Mouse (Mus musculus) layer of hippocampus, adult 9-11 months (tissue): Measurements from ENCODE around the gene Gm3043.
"Not testable (repeated sequence)": the region's sequence is repeated elsewhere in the genome, so short reads cannot be mapped to it uniquely, and the experiment has no call there.

ENCODE experiments used
- DNase-seq: peaks from one replicate; pipeline ENCODE4 v3.0.0; 2022

Gm3043 gene

GRCm38 (mm10) chr14:3688483-3688882 lies at the start of gene Gm3043:
Gene Gm3043 (plus strand): TSS chr14:3688783.
- not testable (repeated sequence) for DNase-seq

DNA sequence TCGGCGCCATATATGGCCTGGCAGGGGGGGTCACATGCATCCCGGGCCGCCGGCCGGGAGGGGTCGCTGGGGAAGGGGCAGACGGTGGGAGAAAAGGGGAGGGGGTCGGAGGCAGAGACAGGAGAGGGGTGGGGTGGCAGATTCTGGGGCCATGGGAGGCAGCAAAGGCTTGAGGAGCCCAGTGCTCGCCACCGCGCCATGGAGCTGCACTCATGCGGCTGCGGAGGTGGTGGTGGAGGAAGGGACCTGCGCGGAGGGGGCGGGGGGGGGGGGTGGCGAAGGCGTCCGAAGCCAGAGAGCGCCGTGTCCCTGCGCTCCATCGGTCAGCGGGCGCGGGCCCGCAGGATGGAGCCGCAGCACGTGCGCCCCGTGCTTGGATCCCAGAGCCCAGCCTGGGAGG lies 36.9 kb upstream of the Gm3043 start, which contains the start of gene Gm3020:
Gm3020 (plus strand) TSS at position 301 of the 400 bp plus-strand sequence.
- DNase-seq, result not testable (repeated sequence)
